Mouse (Mus musculus) liver, adult 2 months (tissue): Measurements from ENCODE around the gene Gstp3. TPM values are rescaled to one million over a fixed set of nuclear protein-coding genes. Genes with fewer than 3 reads are reported as not detected.

ENCODE experiments used
- DNase-seq: peaks from one replicate; pipeline ENCODE4 v3.0.0-alpha.2; 2011; ENCODE audit warnings: low read depth, low spot score; ENCODE audit errors: extremely low read depth
- H3K27ac ChIP-seq: fragments of 200-500 bp; replicated peaks from 2 replicates; pipeline ENCODE4 v1.5.1; 2012; ENCODE audit warnings: low read depth, mild to moderate bottlenecking, control low read depth, inconsistent platforms, low read length; ENCODE audit not compliant: insufficient read depth
- H3K27me3 ChIP-seq: fragments of 200-500 bp; 2 replicates; pipeline ENCODE4 v1.6.1; 2012; ENCODE audit warnings: mild to moderate bottlenecking, moderate library complexity, low read length, inconsistent platforms; ENCODE audit not compliant: control insufficient read depth, insufficient read depth
- H3K36me3 ChIP-seq: fragments of 200-500 bp; 2 replicates; pipeline ENCODE4 v1.6.1; 2012; ENCODE audit warnings: low read length, inconsistent platforms; ENCODE audit not compliant: control insufficient read depth, insufficient read depth
- H3K4me1 ChIP-seq: fragments of 200-500 bp; 2 replicates; pipeline ENCODE4 v1.6.1; 2011; ENCODE audit warnings: low read length; ENCODE audit not compliant: control insufficient read depth, insufficient read depth
- H3K4me3 ChIP-seq: fragments of 200-500 bp; 2 replicates; pipeline ENCODE4 v1.5.1; 2011; ENCODE audit warnings: low read depth, mild to moderate bottlenecking, control low read depth, low read length, moderate library complexity; ENCODE audit not compliant: insufficient read depth
- H3K79me2 ChIP-seq: fragments of 200-500 bp; 2 replicates; pipeline ENCODE4 v1.6.1; 2012; ENCODE audit warnings: inconsistent platforms, mild to moderate bottlenecking, low read length, moderate library complexity; ENCODE audit not compliant: control insufficient read depth, insufficient read depth
- H3K9ac ChIP-seq: fragments of 200-500 bp; 2 replicates; pipeline ENCODE4 v1.6.1; 2012; ENCODE audit warnings: low read depth, mild to moderate bottlenecking, control low read depth, inconsistent platforms, low read length
- CTCF ChIP-seq: fragments of 200-500 bp; IDR thresholded peaks from 2 replicates; pipeline ENCODE4 v1.5.1; 2011; ENCODE audit warnings: low read depth, low read length, control low read depth
- POLR2A ChIP-seq: fragments of 200-500 bp; IDR thresholded peaks from 2 replicates; pipeline ENCODE4 v1.6.1; 2011; ENCODE audit warnings: low read length, control low read depth; ENCODE audit not compliant: insufficient read depth; ENCODE audit errors: extremely low read depth
- WGBS: fragments of 180-500 bp; shearing (Covaris S2); methylation state at CpG from one replicate; pipeline ENCODE4 v1.1.7; 2018; 5-methylcytosine and 5-hydroxymethylcytosine counted together
- polyA plus RNA-seq: library from polyadenylated mRNA; depleted of rRNA; stranded (reverse); fragments of >200 nt; gene quantifications from 2 replicates; pipeline ENCODE4 v1.2.3, GENCODE M21; 2012
- total RNA-seq: library from RNA; depleted of rRNA; stranded (reverse); fragments of >200 nt; gene quantifications from 2 replicates; pipeline ENCODE4 v1.2.3, GENCODE M21; 2014

Gene Gstp3
- total and polyA plus RNA-seq, 2 experiments = 21.5 to 54.3 TPM

- 92% methylated on average over 3 of the region's 3 CpGs for WGBS
- Histone ChIP-seq H3K27me3 (no peaks in the 10 kb centered on the region), H3K36me3 (no peaks in the 10 kb centered on the region), H3K79me2 (no peaks in the 10 kb centered on the region), H3K9ac (no peak overlapping the region), H3K4me1 (peaks cover 19% of the 10 kb centered on the region), H3K4me3 (no peak overlapping the region), H3K27ac (no peak overlapping the region)
- DNase-seq = no peak
- TF ChIP-seq POLR2A (no peak), CTCF (no peak)
Observed at GRCm38 (mm10) chr19:4094348-4094747, 35.0 kb upstream of the Gstp3 start.

GRCm38 (mm10) chr19:4093772-4094171 lies 34.4 kb upstream of the Gstp3 start:
- H3K9ac ChIP-seq = no peak overlapping the region
- no peaks in the 10 kb centered on the region for H3K36me3 ChIP-seq
- no peak for DNase-seq
- peaks cover 15% of the 10 kb centered on the region; the same call in 1 of the 2 replicates for H3K4me1 ChIP-seq
- H3K79me2 ChIP-seq = no peaks in the 10 kb centered on the region
- H3K27me3 ChIP-seq = no peaks in the 10 kb centered on the region
- TF ChIP-seq CTCF = no peak
- TF ChIP-seq POLR2A = no peak
- WGBS = 88% methylated on average over 7 of the region's 7 CpGs
- H3K4me3 ChIP-seq = no peak overlapping the region
- no peak overlapping the region for H3K27ac ChIP-seq

GRCm38 (mm10) chr19:4092750-4093149 lies 33.4 kb upstream of the Gstp3 start:
- Histone ChIP-seq H3K4me3 (no peak overlapping the region), H3K9ac (no peak overlapping the region), H3K4me1 (peaks cover 5% of the 10 kb centered on the region; the same call in 1 of the 2 replicates), H3K36me3 (no peaks in the 10 kb centered on the region), H3K27ac (no peak overlapping the region), H3K27me3 (no peaks in the 10 kb centered on the region), H3K79me2 (no peaks in the 10 kb centered on the region)
- TF ChIP-seq POLR2A = no peak
- no peak for TF ChIP-seq CTCF
- 92% methylated on average over 3 of the region's 3 CpGs for WGBS
- DNase-seq = no peak

GRCm38 (mm10) chr19:4091383-4091782 lies 32.0 kb upstream of the Gstp3 start:
- TF ChIP-seq POLR2A = no peak
- TF ChIP-seq CTCF = no peak
- H3K9ac ChIP-seq = no peak overlapping the region
- H3K27me3 ChIP-seq = no peaks in the 10 kb centered on the region
- no peak overlapping the region for H3K4me3 ChIP-seq
- 58% methylated on average over 2 of the region's 2 CpGs for WGBS
- no peak for DNase-seq
- no peaks in the 10 kb centered on the region for H3K36me3 ChIP-seq
- peaks cover 3% of the 10 kb centered on the region; the same call in 1 of the 2 replicates for H3K4me1 ChIP-seq
- H3K79me2 ChIP-seq = no peaks in the 10 kb centered on the region
- H3K27ac ChIP-seq = no peak overlapping the region

GRCm38 (mm10) chr19:4090446-4090845 lies 31.1 kb upstream of the Gstp3 start:
- Histone ChIP-seq H3K9ac (no peak overlapping the region), H3K79me2 (no peaks in the 10 kb centered on the region), H3K36me3 (no peaks in the 10 kb centered on the region), H3K27me3 (no peaks in the 10 kb centered on the region), H3K4me3 (no peak overlapping the region), H3K4me1 (no peaks in the 10 kb centered on the region), H3K27ac (no peak overlapping the region)
- TF ChIP-seq CTCF = no peak
- no peak for TF ChIP-seq POLR2A
- 95% methylated on average over 3 of the region's 3 CpGs for WGBS
- no peak for DNase-seq

- Histone ChIP-seq H3K36me3 (no peaks in the 10 kb centered on the region), H3K27ac (no peak overlapping the region), H3K27me3 (no peaks in the 10 kb centered on the region), H3K9ac (no peak overlapping the region), H3K4me1 (peaks cover 4% of the 10 kb centered on the region; the same call in 1 of the 2 replicates), H3K4me3 (no peak overlapping the region), H3K79me2 (no peaks in the 10 kb centered on the region)
- 83% methylated on average over 6 of the region's 6 CpGs for WGBS
- DNase-seq = no peak
- TF ChIP-seq CTCF (no peak), POLR2A (no peak)
Observed at GRCm38 (mm10) chr19:4089128-4089527, 29.8 kb upstream of the Gstp3 start.
